Mouse (Mus musculus) hindbrain, embryonic 12.5 days (tissue): Measurements from ENCODE around the gene Slc25a12. TPM values are rescaled to one million over a fixed set of nuclear protein-coding genes. Genes with fewer than 3 reads are reported as not detected.
A peak's percentile ranks its signal among the peaks of the same experiment; 100 is the strongest.

ENCODE experiments used
- ATAC-seq: fragments of 200-750 bp; cut with Nextera tagmentation; 2 replicates; pipeline ENCODE4 v1.8.0; 2017; ENCODE audit warnings: moderate TSS enrichment; ENCODE audit not compliant: low FRiP score
- H3K27ac ChIP-seq: fragments of 300-500 bp; sonication (generic); 2 replicates; pipeline ENCODE4 v1.5.1; 2016; ENCODE audit warnings: mild to moderate bottlenecking
- H3K27me3 ChIP-seq: fragments of 300-500 bp; sonication (generic); 2 replicates; pipeline ENCODE4 v1.6.1; 2016; ENCODE audit warnings: mild to moderate bottlenecking
- H3K36me3 ChIP-seq: fragments of 300-500 bp; sonication (generic); 2 replicates; pipeline ENCODE4 v1.6.1; 2016; ENCODE audit warnings: mild to moderate bottlenecking
- H3K4me1 ChIP-seq: fragments of 300-500 bp; sonication (generic); 2 replicates; pipeline ENCODE4 v1.6.1; 2016
- H3K4me2 ChIP-seq: fragments of 300-500 bp; sonication (generic); replicated peaks from 2 replicates; pipeline ENCODE4 v1.6.1; 2016; ENCODE audit warnings: mild to moderate bottlenecking
- H3K4me3 ChIP-seq: fragments of 300-500 bp; sonication (generic); 2 replicates; pipeline ENCODE4 v1.5.1; 2016; ENCODE audit warnings: mild to moderate bottlenecking
- H3K9ac ChIP-seq: fragments of 300-500 bp; sonication (generic); 2 replicates; pipeline ENCODE4 v1.6.1; 2016; ENCODE audit warnings: mild to moderate bottlenecking, moderate library complexity
- H3K9me3 ChIP-seq: fragments of 300-500 bp; sonication (generic); replicated peaks from 2 replicates; pipeline ENCODE4 v1.6.1; 2016; ENCODE audit warnings: mild to moderate bottlenecking
- WGBS: fragments of 180-500 bp; shearing (Covaris S2); methylation state at CpG from one replicate; pipeline ENCODE4 v1.1.7; 2016; 5-methylcytosine and 5-hydroxymethylcytosine counted together
- polyA plus RNA-seq: library from polyadenylated mRNA; unstranded; fragments of >200 nt; fragmentation: Nextera tagmentation; extraction: Ambion mirVana; gene quantifications from 2 replicates; pipeline ENCODE4 v1.2.1, GENCODE M21; 2016

The Slc25a12 gene
- polyA plus RNA-seq, 1 experiment from 2014 or later: 48.8 TPM

- Histone ChIP-seq H3K36me3 (0 out of 2 replicates have a peak, but pooled peaks cover 3% of the 10 kb centered on the region), H3K9ac (no peak overlapping the region), H3K27ac (no peak overlapping the region), H3K27me3 (no peaks in the 10 kb centered on the region), H3K4me2 (no peak overlapping the region), H3K4me3 (no peak overlapping the region), H3K9me3 (no peaks in the 10 kb centered on the region), H3K4me1 (no peaks in the 10 kb centered on the region)
- no peak for ATAC-seq
- 64% methylated on average over 1 of the region's 1 CpGs for WGBS
These were observed 70.0 kb downstream of the Slc25a12 start for GRCm38 (mm10) chr2:71297501-71297900.

- no peak for ATAC-seq
- Histone ChIP-seq H3K27ac (no peak overlapping the region), H3K36me3 (0 out of 2 replicates have a peak, but pooled peaks cover 3% of the 10 kb centered on the region), H3K27me3 (no peaks in the 10 kb centered on the region), H3K9ac (no peak overlapping the region), H3K4me1 (no peaks in the 10 kb centered on the region; the same call in 1 of the 2 replicates), H3K9me3 (no peaks in the 10 kb centered on the region), H3K4me3 (no peak overlapping the region), H3K4me2 (no peak overlapping the region)
- 84% methylated on average over 12 of the region's 12 CpGs for WGBS
These were observed 71.7 kb downstream of the Slc25a12 start for GRCm38 (mm10) chr2:71295844-71296243.

GRCm38 (mm10) chr2:71294489-71294888 is 73.1 kb downstream of the Slc25a12 start:
- no peak for ATAC-seq
- 38% methylated on average over 7 of the region's 7 CpGs for WGBS
- H3K4me2 ChIP-seq: no peak overlapping the region

GRCm38 (mm10) chr2:71293983-71294382 is 73.6 kb downstream of the Slc25a12 start:
- Histone ChIP-seq H3K4me1 (no peaks in the 10 kb centered on the region; the same call in 1 of the 2 replicates), H3K4me3 (no peak overlapping the region), H3K27me3 (no peaks in the 10 kb centered on the region), H3K27ac (peak overlapping the region; percentile 66), H3K4me2 (no peak overlapping the region), H3K9me3 (no peaks in the 10 kb centered on the region), H3K36me3 (0 out of 2 replicates have a peak, but pooled peaks cover 3% of the 10 kb centered on the region), H3K9ac (no peak overlapping the region)
- 71% methylated on average over 3 of the region's 3 CpGs for WGBS
- ATAC-seq: no peak

More at GRCm38 (mm10) chr2:71294489-71294888, 73.1 kb downstream of the Slc25a12 start:
- no peak overlapping the region for H3K4me3 ChIP-seq
- no peaks in the 10 kb centered on the region for H3K9me3 ChIP-seq
- no peak overlapping the region for H3K27ac ChIP-seq
- no peak overlapping the region for H3K9ac ChIP-seq
- H3K4me1 ChIP-seq: no peaks in the 10 kb centered on the region; the same call in 1 of the 2 replicates
- H3K27me3 ChIP-seq: no peaks in the 10 kb centered on the region
- H3K36me3 ChIP-seq: 0 out of 2 replicates have a peak, but pooled peaks cover 3% of the 10 kb centered on the region

GRCm38 (mm10) chr2:71291566-71291965 is 76.0 kb downstream of the Slc25a12 start:
- H3K36me3 ChIP-seq: 0 out of 2 replicates have a peak, but pooled peaks cover 3% of the 10 kb centered on the region
- H3K4me1 ChIP-seq: no peaks in the 10 kb centered on the region; the same call in 1 of the 2 replicates
- H3K9me3 ChIP-seq: no peaks in the 10 kb centered on the region
- no peaks in the 10 kb centered on the region for H3K27me3 ChIP-seq
- H3K9ac ChIP-seq: no peak overlapping the region
- H3K4me3 ChIP-seq: no peak overlapping the region
- no peak overlapping the region for H3K4me2 ChIP-seq
- H3K27ac ChIP-seq: 0 out of 2 replicates have a peak overlapping the region, but pooled peaks have one; percentile 30
- no peak for ATAC-seq
- 44% methylated on average over 5 of the region's 5 CpGs for WGBS

GRCm38 (mm10) chr2:71290107-71290775 is 77.3 kb downstream of the Slc25a12 start:
- no peak overlapping the region for H3K9ac ChIP-seq
- H3K4me3 ChIP-seq: no peak overlapping the region
- no peaks in the 10 kb centered on the region for H3K9me3 ChIP-seq
- H3K27me3 ChIP-seq: no peaks in the 10 kb centered on the region
- no peak overlapping the region for H3K27ac ChIP-seq
- 58% methylated on average over 6 of the region's 6 CpGs for WGBS
- H3K36me3 ChIP-seq: no peaks in the 10 kb centered on the region
- no peak overlapping the region for H3K4me2 ChIP-seq
- H3K4me1 ChIP-seq: no peaks in the 10 kb centered on the region; the same call in 1 of the 2 replicates
- ATAC-seq: no peak

- Histone ChIP-seq H3K36me3 (peaks cover 14% of the 10 kb centered on the region), H3K4me2 (no peak overlapping the region), H3K9ac (no peak overlapping the region), H3K27ac (no peak overlapping the region), H3K4me1 (no peaks in the 10 kb centered on the region), H3K4me3 (no peak overlapping the region), H3K27me3 (no peaks in the 10 kb centered on the region), H3K9me3 (no peaks in the 10 kb centered on the region)
- ATAC-seq: no peak
- 82% methylated on average over 1 of the region's 1 CpGs for WGBS
These were observed 85.6 kb downstream of the Slc25a12 start for GRCm38 (mm10) chr2:71281981-71282380.

- ATAC-seq: no peak
- Histone ChIP-seq H3K4me3 (no peak overlapping the region), H3K27me3 (no peaks in the 10 kb centered on the region), H3K27ac (no peak overlapping the region), H3K36me3 (peaks cover 32% of the 10 kb centered on the region), H3K4me1 (0 out of 2 replicates have a peak, but pooled peaks cover 3% of the 10 kb centered on the region), H3K9ac (no peak overlapping the region), H3K4me2 (no peak overlapping the region), H3K9me3 (no peaks in the 10 kb centered on the region)
- 78% methylated on average over 23 of the region's 23 CpGs for WGBS
These were observed 88.5 kb downstream of the Slc25a12 start for GRCm38 (mm10) chr2:71278791-71279775.

GRCm38 (mm10) chr2:71275734-71276133 is 91.8 kb downstream of the Slc25a12 start:
- Histone ChIP-seq H3K4me3 (no peak overlapping the region), H3K4me2 (no peak overlapping the region), H3K36me3 (peaks cover 27% of the 10 kb centered on the region), H3K27ac (no peak overlapping the region), H3K27me3 (no peaks in the 10 kb centered on the region), H3K9ac (no peak overlapping the region), H3K4me1 (0 out of 2 replicates have a peak, but pooled peaks cover 3% of the 10 kb centered on the region), H3K9me3 (no peaks in the 10 kb centered on the region)
- WGBS: 81% methylated on average over 7 of the region's 7 CpGs
- ATAC-seq: no peak

- Histone ChIP-seq H3K27ac (no peak overlapping the region), H3K9ac (no peak overlapping the region), H3K36me3 (peaks cover 29% of the 10 kb centered on the region), H3K9me3 (no peaks in the 10 kb centered on the region), H3K4me3 (no peak overlapping the region), H3K4me1 (0 out of 2 replicates have a peak, but pooled peaks cover 3% of the 10 kb centered on the region), H3K4me2 (no peak overlapping the region), H3K27me3 (no peaks in the 10 kb centered on the region)
- WGBS: 70% methylated on average over 23 of the region's 23 CpGs
- no peak for ATAC-seq
These were observed 93.4 kb downstream of the Slc25a12 start for GRCm38 (mm10) chr2:71273955-71274679.

GRCm38 (mm10) chr2:71270085-71270484 is 97.5 kb downstream of the Slc25a12 start:
- Histone ChIP-seq H3K9me3 (no peaks in the 10 kb centered on the region), H3K4me2 (no peak overlapping the region), H3K27me3 (no peaks in the 10 kb centered on the region), H3K4me1 (no peaks in the 10 kb centered on the region), H3K36me3 (peaks cover 35% of the 10 kb centered on the region), H3K4me3 (no peak overlapping the region), H3K27ac (no peak overlapping the region), H3K9ac (no peak overlapping the region)
- 84% methylated on average over 4 of the region's 4 CpGs for WGBS
- ATAC-seq: no peak
